13 mouse cellular contexts compared by ENCODE assay signal in the genomic region with DNA sequence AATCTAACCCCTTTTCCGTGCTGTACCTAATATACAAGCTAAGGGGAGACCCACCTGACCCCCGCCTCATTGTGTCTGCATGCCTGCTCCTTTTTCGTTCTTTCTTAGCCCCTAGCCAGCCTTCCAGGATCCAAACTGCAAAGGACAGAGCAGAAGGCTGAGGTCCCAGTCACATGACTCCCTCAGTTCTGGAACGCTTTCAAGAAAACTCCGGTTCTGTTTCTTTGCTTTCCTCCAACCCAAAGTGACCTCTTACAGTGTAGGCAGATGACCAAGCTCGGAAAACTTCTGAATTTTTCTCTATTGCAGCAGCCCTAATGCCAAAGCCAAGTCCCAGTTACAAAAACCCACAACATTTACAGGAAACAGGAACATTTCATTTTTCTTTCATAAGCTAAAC. TPM values are rescaled to one million over a fixed set of nuclear protein-coding genes. Genes with fewer than 3 reads are reported as not detected.
DNase-seq lines count a peak whose midpoint lies in the region; ATAC-seq and TF ChIP-seq lines count a peak whose summit lies in the region.
"Had no signal": no experiment of that assay in that cellular context is flagged by ENCODE, and none has a peak within 500 bp of the region (broad histone marks: within the 10 kb centered on the region; RNA-seq: fewer than 3 reads in every experiment).

No protein-coding gene starts in this region.

- TF ChIP-seq CTCF in spleen, adult 2 months (IDR thresholded peaks at IDR 0.05; ENCODE audit: extremely low read depth, insufficient read depth, insufficient read length, insufficient replicate concordance): no peak
- TF ChIP-seq CTCF in small intestine, adult 2 months (IDR thresholded peaks at IDR 0.05; ENCODE audit: extremely low read depth, insufficient read length, insufficient replicate concordance, low read depth, low read length): no peak

- ATAC-seq in frontal cortex, adult (ENCODE audit: low TSS enrichment): no peak

- WGBS in spleen, adult 2 months: 61% methylated on average over 6 of the region's 6 CpGs
- WGBS in small intestine, adult 2 months: 72% methylated on average over 6 of the region's 6 CpGs

- intact Hi-C loops in gastrocnemius, postnatal 14 days (cut with DNase I; ENCODE audit: low total_unique reads): no loop called here

- peak overlapping the region; percentile 87 for H3K27ac ChIP-seq in spleen, adult 2 months (ENCODE audit: insufficient read depth, low read length)
- H3K27ac ChIP-seq in small intestine, adult 2 months (ENCODE audit: insufficient read depth, low read depth, low read length): peak overlapping the region; percentile 33; the same call in 1 of the 2 replicates
- H3K27ac ChIP-seq: embryonic facial prominence, embryonic 12.5 days; lung, embryonic 15.5 days; neural tube, embryonic 12.5 days had no signal

- H3K27me3 ChIP-seq in spleen, adult 2 months (ENCODE audit: control insufficient read depth, insufficient read depth, low read length): no peaks in the 10 kb centered on the region
- H3K27me3 ChIP-seq in small intestine, adult 2 months (ENCODE audit: control insufficient read depth, insufficient read depth, low read length): no peaks in the 10 kb centered on the region
- H3K27me3 ChIP-seq: embryonic facial prominence, embryonic 12.5 days; lung, embryonic 15.5 days had no signal

- no peak for TF ChIP-seq POLR2A in spleen, adult 2 months (IDR thresholded peaks at IDR 0.05; ENCODE audit: low read depth, low read length)
- no peak for TF ChIP-seq POLR2A in small intestine, adult 2 months (IDR thresholded peaks at IDR 0.05; ENCODE audit: low read depth, low read length)

- no peak overlapping the region for H3K4me3 ChIP-seq in spleen, adult 2 months (ENCODE audit: extremely low read depth, insufficient read depth, insufficient read length)
- H3K4me3 ChIP-seq in small intestine, adult 2 months (ENCODE audit: low read depth, low read length): no peak overlapping the region
- H3K4me3 ChIP-seq: neural tube, embryonic 12.5 days had no signal

- peaks cover 9% of the 10 kb centered on the region; the same call in 1 of the 2 replicates for H3K4me1 ChIP-seq in spleen, adult 2 months (ENCODE audit: control insufficient read depth, insufficient read depth, insufficient read length)
- H3K4me1 ChIP-seq in small intestine, adult 2 months (ENCODE audit: control insufficient read depth, insufficient read depth, insufficient read length, low read length): peaks cover 6% of the 10 kb centered on the region; the same call in 1 of the 2 replicates
- H3K4me1 ChIP-seq: embryonic facial prominence, embryonic 12.5 days; neural tube, embryonic 12.5 days had no signal

- DNase-seq in spleen, adult 2 months (ENCODE audit: low read depth in 1 of 2, low spot score in 2 of 2): no peak
- DNase-seq in spleen, adult 12 weeks (ENCODE audit: low spot score): no peak
- peak; percentile 30 for DNase-seq in gastrocnemius, postnatal 14 days
- DNase-seq in kidney, postnatal 14 days: peak; percentile 41
- no peak for DNase-seq in left cerebral cortex, adult 18-20 months (ENCODE audit: low spot score in 2 of 2)
- DNase-seq in left cerebral cortex, adult 11 months (ENCODE audit: low spot score): no peak

- H3K36me3 ChIP-seq in spleen, adult 2 months (ENCODE audit: control insufficient read depth, insufficient read depth, low read length): no peaks in the 10 kb centered on the region
- no peaks in the 10 kb centered on the region for H3K36me3 ChIP-seq in small intestine, adult 2 months (ENCODE audit: control insufficient read depth, insufficient read depth, low read length)
- H3K36me3 ChIP-seq: embryonic facial prominence, embryonic 12.5 days; lung, embryonic 15.5 days; neural tube, embryonic 12.5 days had no signal

RNA-seq across cellular contexts. Expression of a gene that starts 0.6 kb away (rescaled TPM):
- 32.0 and 46.3 TPM in 2 replicates for polyA plus RNA-seq in spleen, adult 2 months (2012; rRNA removed)
- total RNA-seq in gastrocnemius, postnatal 14 days (2021): under 1 TPM in 1 of 2 experiments, not detected in 1; 0.29 TPM
- polyA plus RNA-seq in small intestine, adult 2 months (2012; rRNA removed): 4.3 and 5.4 TPM in 2 replicates
- total RNA-seq in left cerebral cortex, adult 18-20 months (2021): under 1 TPM; 0.52 to 0.56 TPM
- total RNA-seq: layer of hippocampus, adult 18-20 months; MEL had no signal

RNA-seq across cellular contexts. Expression of a gene that starts 32.1 kb away (rescaled TPM):
- 0.19 and 0.27 TPM in 2 replicates for polyA plus RNA-seq in spleen, adult 2 months (2012; rRNA removed)
- under 1 TPM; 0.64 to 0.92 TPM for total RNA-seq in gastrocnemius, postnatal 14 days (2021)
- polyA plus RNA-seq in small intestine, adult 2 months (2012; rRNA removed): 0.14 and 0.15 TPM in 2 replicates
- total RNA-seq in left cerebral cortex, adult 18-20 months (2021): 1 to 10 TPM; 2.8 to 3.1 TPM
- total RNA-seq: MEL had no signal

Comparison
In these comparisons a context has a peak if more than half of its experiments do, and no peak if none do; other contexts are left out.
1. DNase-seq: peak in gastrocnemius, postnatal 14 days (single experiment) and kidney, postnatal 14 days (single experiment); none in spleen, adult 2 months (0 of 2), spleen, adult 12 weeks (single experiment), left cerebral cortex, adult 18-20 months (0 of 2) and left cerebral cortex, adult 11 months (single experiment).